Mouse (Mus musculus) liver, adult 2 months (tissue): ENCODE data around the gene Odf2.

Source experiments
- CTCF ChIP-seq: fragments of 200-500 bp; IDR thresholded peaks from 2 replicates; pipeline ENCODE4 v1.5.1; 2011; ENCODE audit warnings: low read depth, low read length, control low read depth
- POLR2A ChIP-seq: fragments of 200-500 bp; IDR thresholded peaks from 2 replicates; pipeline ENCODE4 v1.6.1; 2011; ENCODE audit warnings: low read length, control low read depth; ENCODE audit not compliant: insufficient read depth; ENCODE audit errors: extremely low read depth

DNA sequence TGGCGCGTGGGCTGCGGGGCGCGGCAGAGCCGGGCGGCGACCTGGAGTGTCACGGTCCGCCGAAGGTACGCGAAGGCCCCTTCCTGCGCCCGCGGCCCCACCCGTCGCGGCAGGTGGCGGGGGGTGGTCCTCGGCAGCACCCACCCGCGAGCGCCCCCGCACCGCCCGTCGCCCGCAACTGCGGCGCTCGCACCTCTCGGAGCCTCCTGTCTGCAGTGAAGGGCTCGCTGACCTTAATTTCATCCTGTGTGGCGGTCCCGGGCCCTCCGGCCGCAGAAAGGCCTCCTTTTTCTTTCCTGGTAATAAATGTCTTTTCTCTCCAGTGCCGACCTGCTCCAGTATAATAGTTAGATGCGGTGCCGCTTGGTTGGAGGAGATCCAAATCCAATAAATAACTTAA is 76.9 kb downstream of the Odf2 start:
- TF ChIP-seq CTCF (no peak), POLR2A (no peak)
